Mouse (Mus musculus): ENCODE data around the gene Cyp4f13.
A peak's percentile ranks its signal among the peaks of the same experiment; 100 is the strongest.

The Cyp4f13 gene

DNA sequence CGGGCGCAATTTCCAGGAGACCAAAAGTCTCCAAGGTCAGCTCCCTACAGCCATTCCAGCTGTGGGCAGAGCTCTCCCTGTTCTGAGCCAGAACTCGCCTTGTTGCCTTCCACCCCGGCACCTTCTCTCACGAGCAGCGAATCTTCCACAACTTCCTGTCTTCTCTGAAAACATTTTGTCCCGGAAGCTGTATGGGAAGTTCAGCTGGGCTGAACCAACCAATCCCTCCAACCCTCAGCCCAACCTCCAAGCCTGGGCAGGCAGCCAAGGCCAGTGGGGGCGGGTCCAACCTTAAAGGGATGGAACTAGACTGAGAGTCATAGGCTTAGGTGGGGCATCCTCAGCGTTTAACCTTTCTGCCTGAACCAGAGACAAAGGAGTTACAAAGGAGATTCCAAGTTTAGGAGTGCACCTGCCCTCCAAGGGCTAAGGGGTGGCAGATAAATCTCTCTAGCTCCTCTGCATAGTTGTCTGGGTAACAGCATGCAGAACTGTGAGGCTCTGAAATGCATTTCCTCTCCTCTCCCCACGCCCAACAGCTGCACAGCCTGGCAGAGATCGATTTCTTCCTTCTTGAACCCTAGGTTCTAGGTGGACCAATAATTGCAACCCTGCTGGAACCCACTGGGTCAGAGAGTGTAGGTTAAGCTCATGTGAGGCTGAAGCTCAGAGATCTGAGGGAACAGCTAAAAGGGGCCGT is at the start of gene Cyp4f13:
Gene Cyp4f13 (minus strand): TSS at position 188 of the 700 bp plus-strand sequence.
- peak; percentile 92 for DNase-seq (ENCODE audit: low spot score in 2 of 2)

DNA sequence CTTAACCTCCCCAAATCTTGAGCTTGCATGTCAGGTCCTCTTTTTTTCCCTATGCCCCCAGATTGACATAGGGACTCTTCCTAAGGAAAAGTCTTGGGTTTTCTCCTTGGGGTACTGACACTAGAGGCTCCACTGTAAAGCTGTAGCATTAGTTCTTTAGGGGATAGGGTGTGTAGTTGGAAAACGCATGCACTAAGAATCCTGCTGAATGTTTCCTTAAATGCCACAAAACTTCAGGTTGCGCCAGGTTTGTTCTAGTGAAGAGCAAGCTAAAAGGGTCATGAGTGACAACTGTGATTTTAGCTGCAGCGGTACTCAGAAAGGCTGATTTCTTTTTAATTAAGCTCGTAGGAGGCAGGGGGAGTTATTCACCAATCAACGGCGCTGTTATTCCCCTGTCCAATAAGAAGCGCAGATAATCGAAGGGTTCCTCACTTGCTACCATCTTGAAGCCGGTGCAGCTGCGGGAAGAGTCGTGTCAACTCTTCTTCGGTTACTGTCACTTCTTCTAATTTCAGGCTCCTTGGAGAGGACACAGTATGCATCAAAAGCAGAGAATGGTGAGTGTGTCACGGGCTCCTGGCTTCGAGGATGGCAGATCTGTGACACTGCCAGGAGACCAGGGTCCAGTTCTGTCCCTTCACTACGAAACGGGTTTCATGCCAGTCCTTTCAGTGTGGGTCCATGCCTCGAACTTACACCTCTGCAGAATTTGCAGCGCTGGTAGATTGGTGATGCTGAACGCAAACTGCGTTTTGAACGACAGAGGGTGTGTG is 45.7 kb upstream of the Cyp4f13 start, which contains the start of gene Zfp952:
Gene Zfp952 (plus strand): TSS at position 431 of the 776 bp plus-strand sequence.
- DNase-seq (ENCODE audit: low spot score in 2 of 2) = peak; percentile 80 to 85

DNA sequence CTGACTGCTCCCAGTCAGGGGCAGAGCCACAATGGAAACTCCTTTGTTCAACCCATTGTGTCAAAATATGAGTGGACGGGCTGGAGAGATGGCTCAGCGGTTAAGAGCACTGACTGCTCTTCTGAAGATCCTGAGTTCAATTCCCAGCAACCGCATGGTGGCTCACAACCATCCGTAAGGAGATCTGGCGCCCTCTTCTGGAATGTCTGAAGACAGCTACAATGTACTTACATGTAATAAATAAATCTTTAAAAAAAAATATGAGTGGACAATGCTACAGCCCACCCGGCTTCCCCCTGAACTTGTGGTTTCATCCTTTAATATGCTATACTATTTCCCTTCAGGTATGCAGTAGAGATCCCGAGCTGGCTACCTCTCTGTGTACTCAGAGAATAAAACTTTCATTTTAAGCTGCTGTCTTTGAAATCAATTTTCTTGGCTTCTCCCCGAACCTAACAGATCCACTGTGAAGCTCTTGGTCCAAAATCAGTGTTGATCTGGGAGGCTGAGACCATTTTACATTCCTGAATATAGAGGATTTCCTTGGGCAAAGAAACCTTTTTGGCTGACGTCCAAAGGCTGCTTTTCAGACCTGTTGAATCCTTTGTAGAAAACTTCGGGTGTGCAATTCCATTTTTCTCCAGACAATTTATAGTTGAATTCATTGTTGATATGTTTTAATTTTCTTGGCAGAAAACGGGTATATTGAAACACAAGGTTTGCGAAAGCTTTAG is 44.9 kb upstream of the Cyp4f13 start:
- DNase-seq (ENCODE audit: low spot score in 2 of 2) = peak; percentile 32 to 51

DNA sequence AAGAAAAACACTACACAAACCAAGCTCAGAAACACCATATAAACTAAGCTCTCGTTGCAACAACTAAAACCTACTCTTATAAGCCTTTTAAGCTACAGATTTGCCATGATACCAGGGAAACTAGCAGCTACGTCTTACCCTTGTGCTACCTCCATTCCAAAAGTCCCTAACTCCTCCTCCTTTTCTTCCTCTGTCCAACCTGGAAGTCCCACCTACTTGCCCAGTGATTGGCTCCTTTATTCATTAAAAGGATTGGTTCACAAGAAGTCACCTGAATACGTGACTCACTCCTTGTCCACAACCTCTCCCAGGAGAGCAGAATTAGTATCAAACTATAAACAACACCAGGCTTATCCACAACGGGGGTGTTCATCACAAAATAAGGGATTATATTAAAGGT is 39.1 kb upstream of the Cyp4f13 start:
- DNase-seq (ENCODE audit: low spot score in 2 of 2) = no peak

DNA sequence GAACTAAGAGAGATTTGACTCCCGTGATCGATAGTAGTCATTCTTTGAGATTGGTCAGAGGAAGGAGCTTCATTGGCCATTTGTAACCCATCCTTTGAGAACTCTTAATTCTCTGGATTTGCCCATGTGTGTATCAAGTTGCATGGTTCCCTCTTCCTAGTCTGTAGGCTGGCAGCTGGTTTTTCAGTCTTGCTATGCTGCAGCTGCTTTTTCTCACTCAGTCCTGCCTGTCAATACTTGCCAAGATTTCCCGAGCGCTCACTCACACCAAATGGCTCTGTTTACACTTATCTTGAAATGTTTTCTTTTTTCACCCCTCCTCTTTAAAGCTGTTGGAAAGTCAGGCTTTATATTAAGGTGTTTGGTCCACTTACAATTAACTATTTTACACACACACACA is 34.2 kb upstream of the Cyp4f13 start:
- no peak for DNase-seq (ENCODE audit: low spot score in 2 of 2)

DNA sequence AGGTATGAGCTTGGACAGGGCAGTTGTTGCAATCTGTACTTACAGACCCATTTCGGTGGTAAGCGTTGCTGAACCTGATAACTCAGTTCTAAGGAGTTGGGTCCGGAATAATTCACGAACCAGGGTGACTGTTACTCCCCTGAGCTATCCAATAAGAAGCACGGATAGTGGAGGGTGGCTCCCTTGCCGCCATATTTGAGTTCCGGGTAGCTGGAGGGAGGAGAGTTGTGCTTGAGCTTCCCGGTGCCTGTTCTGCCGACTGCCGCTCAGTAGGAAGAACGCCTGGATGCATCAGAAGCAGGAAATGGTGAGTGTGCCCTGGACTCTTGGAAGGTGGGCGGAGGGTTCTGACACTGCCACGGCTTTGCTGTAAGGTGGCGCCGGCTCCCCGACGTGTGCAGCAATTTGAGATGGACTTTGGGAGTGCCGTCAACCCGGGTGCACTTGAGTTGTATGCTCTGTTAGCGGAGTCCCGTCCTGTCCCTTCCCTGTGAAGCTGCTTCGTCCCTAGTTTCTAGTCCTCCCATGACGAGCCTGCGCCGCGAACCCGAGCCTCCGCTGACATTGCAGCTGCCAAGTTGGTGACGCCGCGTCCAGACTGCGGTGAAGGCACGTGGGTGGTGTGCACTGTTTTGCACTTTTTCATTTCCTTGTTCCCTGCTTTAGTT is 18.6 kb upstream of the Cyp4f13 start, which contains the start of gene Zfp472:
Gene Zfp472 (plus strand): TSS at position 192 of the 668 bp plus-strand sequence.
- DNase-seq (ENCODE audit: low spot score in 2 of 2) = peak; percentile 92

DNA sequence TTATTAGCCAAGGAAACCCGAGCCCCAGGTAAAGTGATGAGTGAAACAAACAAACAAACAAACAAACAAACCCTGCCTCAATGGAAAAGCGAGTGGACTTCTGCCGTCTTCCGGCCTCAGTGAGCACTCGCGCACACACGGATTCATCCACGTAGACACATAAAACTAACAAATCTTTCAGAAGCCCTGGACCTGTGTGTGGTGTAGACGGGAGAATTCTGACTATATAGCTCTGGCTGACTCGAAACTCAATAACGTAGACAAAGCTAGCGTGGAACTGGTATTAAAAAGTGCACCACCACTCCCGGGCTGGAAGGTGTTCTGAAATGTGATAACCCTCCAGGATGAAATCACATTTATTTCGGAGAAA is 18.0 kb upstream of the Cyp4f13 start:
- no peak for DNase-seq (ENCODE audit: low spot score in 2 of 2)

DNA sequence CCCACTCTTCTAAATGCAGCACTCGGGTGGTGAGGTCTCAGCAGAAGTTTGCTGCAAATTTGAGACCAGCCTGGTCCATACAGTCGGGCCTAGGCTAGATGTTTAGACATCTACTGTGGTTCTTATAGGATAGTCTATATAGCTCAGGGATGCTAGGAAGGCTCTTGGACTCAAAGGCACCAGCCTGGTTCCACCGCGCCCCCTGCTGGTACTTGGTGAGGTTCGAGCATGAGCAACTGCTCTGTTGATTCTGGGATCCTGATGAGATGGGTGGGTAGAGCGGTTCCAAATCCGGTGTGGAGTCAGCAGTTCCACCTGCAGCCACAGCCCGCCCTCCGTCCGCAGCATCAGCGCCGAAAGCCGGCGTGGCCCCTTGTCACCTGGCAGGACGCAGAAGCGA is 4.2 kb upstream of the Cyp4f13 start:
- DNase-seq (ENCODE audit: low spot score in 2 of 2) = peak; percentile 61 to 78

DNA sequence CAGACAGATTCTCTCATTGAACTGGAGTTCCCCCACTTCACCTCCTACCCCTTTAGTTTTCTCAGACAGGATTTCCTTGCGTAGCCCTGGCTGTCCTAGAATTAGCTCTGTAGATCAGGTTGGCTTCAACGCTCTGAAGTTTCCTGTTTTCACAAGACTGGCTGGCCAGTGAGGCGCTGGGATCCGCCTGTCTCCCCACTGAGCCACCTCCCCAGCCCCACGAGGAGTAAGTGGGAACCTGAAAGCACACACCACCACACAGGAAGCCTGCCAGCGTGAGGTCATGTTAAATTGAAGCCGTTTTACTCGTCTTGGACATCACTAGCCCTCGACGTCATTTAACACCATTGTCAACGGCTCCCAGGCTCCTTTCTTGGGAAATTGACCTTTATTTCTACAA is 3.8 kb upstream of the Cyp4f13 start:
- no peak for DNase-seq (ENCODE audit: low spot score in 2 of 2)

DNA sequence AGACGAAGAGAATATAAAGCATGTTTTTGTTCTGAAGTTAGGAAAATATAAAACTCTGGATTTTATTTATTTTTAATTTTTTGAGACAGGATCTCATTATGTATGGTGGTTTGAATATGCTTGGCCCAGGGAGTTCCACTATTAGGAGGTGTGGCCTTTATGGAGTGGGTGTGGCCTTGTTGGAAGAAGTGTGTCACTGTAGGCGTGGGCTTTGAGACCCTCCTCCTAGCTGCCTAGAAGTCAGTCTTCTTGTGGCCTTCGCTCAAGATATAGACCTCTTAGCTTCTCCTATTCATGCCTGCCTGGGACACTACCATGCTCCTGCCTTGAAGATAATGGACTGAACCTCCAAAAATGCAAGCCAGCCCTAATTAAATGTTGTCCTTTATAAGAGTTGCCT is 2.9 kb upstream of the Cyp4f13 start:
- DNase-seq (ENCODE audit: low spot score in 2 of 2) = no peak

DNA sequence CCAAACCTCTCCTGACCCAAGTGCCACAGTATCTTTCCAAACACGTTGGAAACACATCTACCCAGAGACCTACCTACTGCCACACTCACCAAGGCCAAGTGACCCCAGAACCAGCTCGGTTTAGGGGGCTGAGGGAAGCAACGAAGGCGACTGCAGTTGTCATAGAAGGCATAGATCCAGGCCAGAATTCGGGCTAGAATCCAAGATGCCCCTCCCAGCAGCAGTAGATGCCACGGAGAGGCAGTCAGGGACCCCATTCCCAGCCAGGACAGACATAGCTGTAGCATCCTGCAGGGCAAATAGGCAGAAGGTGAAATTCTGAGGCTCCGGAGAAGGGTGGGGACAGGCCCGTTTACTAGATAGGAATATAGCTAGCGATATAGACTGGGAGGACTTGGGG is 486 bp downstream of the Cyp4f13 start:
- DNase-seq (ENCODE audit: low spot score in 2 of 2) = no peak

DNA sequence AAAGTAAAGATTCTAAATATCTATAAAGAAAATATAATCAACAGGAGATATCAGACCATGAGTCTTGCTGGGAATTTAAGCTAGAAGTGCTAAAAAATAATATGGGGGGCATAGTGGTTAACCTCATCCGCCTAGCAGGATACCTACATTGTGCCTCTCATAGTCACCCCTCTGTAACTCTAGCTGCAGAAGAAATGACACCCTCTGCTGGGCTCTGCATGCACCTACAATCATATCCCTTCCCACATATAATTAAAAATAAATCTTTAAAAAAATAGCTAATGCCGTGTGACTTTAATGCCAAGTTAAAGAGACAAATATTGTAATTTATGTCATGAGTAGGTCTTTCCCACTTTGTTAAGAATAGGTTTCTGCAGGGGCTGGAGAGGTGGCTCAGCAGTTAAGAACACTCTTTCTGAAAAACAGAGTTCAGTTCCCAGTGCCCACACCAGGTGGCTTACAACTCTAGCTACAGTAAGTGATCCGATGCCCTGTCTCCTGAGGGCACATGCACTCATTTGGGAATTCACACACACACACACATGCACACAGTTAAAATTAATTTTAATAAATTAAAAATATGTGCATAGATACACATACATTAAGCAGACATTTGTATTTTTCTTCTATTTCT is 2.7 kb downstream of the Cyp4f13 start:
- no peak for DNase-seq (ENCODE audit: low spot score in 2 of 2)

DNA sequence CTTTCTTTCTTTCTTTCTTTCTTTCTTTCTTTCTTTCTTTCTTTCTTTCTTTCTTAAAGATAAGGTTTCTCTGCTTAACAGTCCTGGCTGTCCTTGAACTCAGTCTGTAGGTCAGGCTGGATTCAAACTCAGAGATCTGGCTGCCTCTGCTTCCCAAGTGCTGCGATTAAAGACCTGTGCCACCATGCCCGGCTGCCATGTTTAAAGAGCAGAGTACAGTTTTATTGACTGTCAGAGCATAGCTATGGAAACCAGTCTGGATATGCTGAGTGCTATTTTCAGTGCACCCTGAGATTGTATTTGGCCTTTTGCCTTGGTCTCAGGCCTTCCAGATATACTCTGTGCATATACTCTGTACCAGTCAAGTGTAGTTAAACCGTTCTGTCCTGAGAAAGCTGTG is 3.5 kb downstream of the Cyp4f13 start:
- no peak for DNase-seq (ENCODE audit: low spot score in 2 of 2)

DNA sequence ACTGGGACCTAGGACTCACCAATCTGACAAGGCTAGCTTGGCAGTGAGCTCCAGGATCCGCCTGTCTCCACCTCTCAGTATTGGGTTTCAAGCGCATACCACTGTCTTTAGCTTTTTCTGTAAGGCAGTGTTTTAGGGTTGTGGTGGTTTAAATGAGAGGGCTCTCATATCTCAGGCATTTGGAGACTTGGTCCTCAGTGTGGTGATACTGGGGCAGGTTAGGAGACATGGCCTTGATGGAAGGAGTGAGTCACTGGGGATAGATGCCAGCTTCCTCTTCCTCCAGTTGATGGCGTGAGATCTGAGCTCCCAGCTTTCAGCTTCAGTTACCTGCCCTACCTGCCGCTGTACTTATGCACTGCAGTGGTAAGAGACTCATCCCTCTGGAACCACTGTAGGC is 7.4 kb downstream of the Cyp4f13 start:
- no peak for DNase-seq (ENCODE audit: low spot score in 2 of 2)

DNA sequence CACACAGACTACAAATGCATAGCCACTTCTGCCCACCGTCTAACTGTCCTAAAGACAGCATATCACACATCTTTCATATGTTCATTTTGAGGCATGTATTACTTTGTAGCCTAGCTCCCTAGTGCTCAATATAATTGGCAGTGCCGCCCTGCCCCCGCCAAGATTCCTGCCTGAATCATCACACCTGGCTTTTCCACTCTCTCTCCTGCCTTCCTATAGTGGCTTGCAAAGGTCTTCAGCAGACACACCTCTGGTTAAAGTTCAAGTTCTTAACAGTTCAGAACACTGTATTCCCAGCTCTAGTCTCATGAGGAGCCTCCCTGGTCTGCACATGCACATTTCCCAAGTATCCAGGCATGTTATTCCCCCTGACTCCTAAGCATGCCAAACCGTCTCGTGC is 19.4 kb downstream of the Cyp4f13 start:
- DNase-seq (ENCODE audit: low spot score in 2 of 2) = no peak

DNA sequence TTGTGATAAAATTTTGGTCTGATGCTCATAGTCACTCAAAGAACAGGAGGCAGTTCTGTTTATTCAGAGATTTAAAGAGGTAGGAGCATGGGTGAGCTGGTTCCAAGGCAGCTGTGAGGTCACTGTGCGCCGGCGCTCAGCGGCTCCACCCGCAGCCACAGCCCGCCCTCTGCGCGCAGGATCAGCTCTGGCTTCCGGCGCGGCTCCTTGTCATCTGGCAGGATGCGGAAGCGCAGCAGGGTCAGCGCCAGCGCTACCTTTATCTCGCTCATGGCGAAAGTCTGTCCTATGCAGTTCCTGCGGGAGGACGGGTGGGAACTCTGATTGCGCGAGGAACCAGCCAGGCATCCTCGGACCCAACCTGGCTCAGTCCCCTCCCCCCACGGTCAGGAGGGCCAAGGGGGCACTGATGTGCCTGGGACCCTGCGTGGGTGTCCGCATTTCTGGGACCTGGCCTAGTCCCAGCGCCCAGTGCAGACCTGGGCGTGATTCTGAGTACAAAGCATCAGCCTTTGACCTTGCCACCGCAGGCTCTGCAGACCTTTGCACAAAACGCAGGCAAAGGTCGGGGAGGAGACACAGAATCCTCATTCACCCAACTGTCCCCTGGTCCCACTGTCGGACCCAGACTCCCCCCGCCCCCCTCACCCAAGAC is 22.4 kb downstream of the Cyp4f13 start:
- DNase-seq (ENCODE audit: low spot score in 2 of 2) = peak; percentile 58 to 63

DNA sequence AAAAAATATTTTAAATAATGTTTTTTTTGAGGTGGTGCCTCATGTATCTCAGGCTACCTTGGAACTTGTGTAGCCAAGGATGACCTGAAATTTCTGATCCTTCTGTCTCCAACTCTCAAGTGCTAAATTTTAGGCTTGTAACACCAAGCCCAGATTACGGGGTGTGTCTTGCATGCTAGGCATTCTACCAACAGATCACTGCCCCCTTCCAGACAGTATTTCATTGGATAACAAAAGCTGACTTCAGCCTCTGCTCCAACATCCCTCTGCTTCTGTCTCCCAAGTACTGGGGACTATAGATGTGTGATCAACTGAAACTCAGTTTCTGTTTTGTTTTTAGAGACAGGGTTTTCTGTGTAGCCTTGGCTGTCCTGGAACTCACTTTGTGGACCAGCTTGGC is 23.5 kb downstream of the Cyp4f13 start:
- DNase-seq (ENCODE audit: low spot score in 2 of 2) = no peak

DNA sequence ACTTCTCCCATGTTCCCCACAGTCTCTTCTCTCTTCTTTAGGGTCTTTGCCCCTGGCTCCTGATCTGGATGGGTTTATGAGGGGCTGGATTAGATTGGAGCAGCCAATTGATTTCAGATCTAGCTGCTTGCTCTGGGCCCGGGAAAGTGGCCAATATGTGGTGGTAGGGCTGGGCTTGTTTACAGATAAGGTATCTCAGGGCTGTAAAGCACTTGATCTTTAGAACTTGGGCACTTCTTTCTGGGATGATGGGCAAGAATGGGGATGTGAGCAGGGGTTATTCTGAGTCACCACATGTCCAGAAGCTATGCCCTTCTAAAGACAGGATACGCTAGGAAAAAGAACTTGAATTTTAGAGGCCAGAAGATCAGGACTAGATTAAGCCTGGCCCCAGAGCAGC is 28.1 kb downstream of the Cyp4f13 start:
- DNase-seq (ENCODE audit: low spot score in 2 of 2) = no peak

DNA sequence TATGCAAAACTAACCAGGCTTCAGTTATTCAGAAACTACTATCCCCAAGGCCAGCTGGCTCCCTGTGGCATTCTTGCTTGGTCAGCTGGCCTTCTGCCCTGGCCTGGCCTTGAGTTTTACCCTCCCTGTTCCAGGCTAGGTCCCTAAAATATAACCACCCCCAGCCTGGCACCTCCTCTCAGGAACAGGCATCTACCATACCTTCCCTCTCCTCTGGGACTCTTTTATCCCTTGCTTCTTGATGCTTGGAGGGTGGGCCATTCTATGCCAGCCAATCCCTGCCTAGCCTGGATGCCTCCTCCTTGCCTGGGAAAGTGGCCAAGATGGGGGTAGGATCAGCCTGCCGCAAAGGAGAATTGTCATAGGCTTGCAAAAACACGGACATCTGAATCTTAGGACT is 30.1 kb downstream of the Cyp4f13 start, which contains the start of gene Cyp4f14:
Gene Cyp4f14 (minus strand): TSS at position 212 of the 400 bp plus-strand sequence.
- DNase-seq (ENCODE audit: low spot score in 2 of 2) = no peak

DNA sequence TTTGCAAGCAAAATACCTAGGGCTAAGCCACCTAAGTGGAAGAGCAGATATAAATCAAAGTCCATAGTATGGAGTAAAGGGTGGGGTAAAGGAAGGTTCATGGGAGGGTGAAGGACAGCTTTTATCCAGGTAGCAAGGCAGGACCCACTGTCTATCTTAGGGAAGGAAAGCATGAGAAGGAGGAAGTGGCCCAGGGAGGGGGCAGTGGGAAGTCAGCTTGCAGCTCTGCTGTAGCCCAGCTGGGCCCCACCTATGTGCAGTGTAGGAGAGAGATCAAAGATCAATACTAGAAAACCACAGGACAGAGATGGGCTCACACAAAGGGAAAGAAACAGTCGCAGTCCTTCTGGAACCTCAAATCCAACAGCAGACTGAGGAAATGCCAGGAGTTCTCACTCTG is 31.1 kb downstream of the Cyp4f13 start:
- DNase-seq (ENCODE audit: low spot score in 2 of 2) = no peak

DNA sequence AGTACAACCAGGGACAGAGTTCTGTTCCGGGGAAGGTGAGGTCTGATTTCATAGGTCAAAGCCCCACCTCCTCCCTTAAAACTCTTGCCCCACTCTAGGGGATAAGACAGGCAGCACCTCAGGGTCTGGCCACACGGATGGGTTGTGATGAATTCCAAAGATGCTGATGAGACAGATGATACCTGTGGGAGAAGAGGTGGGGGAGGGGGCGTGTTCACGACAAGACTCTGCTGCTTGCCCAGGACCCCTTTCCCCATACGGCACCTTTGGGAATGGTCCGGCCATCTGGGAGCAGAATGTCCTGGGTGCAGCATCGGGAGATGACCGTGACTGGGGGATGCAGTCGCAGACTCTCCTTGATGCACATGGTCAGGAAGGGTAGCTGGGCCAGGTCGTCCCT is 41.0 kb downstream of the Cyp4f13 start:
- DNase-seq (ENCODE audit: low spot score in 2 of 2) = no peak

All from natural killer cell, adult 2 months (primary cell).